Mouse (Mus musculus): ENCODE measurements around the gene Ptpn14.

Gene Ptpn14

DNA sequence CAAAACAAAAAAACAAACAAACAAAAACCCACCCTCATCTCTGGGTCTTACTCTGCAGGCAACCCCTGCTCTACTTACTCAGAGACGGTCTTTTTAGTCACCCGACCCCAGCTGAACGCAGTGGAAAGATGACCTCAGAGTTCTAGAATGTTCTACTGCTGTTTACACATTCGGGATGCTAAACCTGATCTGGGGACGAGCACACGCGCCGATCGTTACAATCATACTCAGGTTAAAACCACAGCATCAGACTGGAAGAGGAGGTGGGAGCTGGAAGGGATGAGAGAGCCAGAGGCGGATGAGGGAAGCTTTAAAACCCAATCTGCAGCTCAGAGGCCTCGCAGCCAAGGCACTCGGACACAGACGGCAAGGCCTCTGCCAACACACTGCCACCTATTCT, 170.6 kb downstream of the Ptpn14 start:
- DNase-seq (ENCODE audit: low read depth, low spot score): no peak

DNA sequence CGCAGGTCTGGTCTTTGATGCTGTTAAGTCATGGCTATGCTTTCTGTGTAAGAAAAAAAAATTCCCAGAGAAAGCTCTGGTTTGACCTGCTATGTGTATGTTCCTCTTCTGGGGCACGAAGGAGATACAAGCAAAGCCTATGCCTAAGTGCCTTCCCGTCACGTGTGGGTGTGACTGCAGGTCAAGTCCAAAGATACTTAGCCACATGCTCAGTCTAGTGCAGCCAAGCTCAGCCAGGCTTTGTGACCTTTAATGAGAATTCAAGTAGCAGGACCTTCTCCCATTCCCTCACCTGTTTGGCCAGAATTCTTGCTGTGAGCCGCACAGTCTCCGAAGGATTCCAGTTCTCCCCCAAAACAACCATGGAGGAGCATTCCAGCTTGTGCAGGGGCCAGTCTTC, 171.5 kb downstream of the Ptpn14 start:
- DNase-seq (ENCODE audit: low read depth, low spot score): no peak

GRCm38 (mm10) chr1:189902413-189902812, 174.3 kb downstream of the Ptpn14 start:
- no peak for DNase-seq (ENCODE audit: low read depth, low spot score)

GRCm38 (mm10) chr1:189903169-189903568, 175.1 kb downstream of the Ptpn14 start:
- no peak for DNase-seq (ENCODE audit: low read depth, low spot score)

GRCm38 (mm10) chr1:189910685-189911345, 182.7 kb downstream of the Ptpn14 start:
- no peak for DNase-seq (ENCODE audit: low read depth, low spot score)

- no peak for DNase-seq (ENCODE audit: low read depth, low spot score)
These were observed 185.2 kb downstream of the Ptpn14 start for GRCm38 (mm10) chr1:189913093-189913760.

GRCm38 (mm10) chr1:189916422-189917125, 188.5 kb downstream of the Ptpn14 start:
- DNase-seq (ENCODE audit: low read depth, low spot score): no peak

DNA sequence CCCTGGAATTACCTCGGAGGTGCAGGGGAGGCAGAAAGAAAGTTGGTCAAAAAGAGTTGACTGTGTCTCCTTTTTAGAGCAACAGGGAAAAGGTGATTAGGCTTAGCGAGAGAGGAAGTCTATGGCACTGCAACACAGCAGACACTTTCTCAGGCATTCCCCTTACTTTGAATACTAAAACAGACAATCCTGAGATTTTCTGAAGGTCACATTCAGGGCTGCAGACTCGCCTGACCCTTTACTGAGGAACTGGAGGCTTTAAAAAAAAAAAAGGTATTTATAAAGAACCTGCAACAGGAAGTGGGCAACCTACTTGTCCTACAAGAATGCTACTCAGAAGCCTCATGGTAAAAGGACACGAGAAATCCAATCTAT, 189.0 kb downstream of the Ptpn14 start:
- DNase-seq (ENCODE audit: low read depth, low spot score): no peak

DNA sequence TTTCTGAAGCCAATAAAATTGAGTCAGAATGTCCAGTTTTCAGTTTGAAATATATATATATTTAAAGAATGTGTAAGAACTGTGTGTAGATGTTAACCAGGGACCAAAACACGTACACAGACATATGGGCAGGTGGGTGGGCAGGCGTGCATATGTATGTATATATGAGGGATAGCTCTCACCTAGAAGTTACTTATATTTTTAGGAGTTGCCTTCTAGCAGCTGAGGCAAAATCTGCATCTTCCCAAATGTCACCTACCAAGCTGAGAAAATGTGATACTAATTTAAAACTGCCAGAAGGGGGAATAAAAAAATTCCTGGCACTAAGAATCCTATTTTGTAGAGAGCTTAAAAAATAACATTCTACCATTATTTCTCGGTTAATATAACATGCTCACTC, 191.7 kb downstream of the Ptpn14 start:
- no peak for DNase-seq (ENCODE audit: low read depth, low spot score)

- DNase-seq (ENCODE audit: low read depth, low spot score): no peak
These were observed 192.9 kb downstream of the Ptpn14 start for GRCm38 (mm10) chr1:189920701-189921567.

GRCm38 (mm10) chr1:189921568-189921817, 193.4 kb downstream of the Ptpn14 start:
- DNase-seq (ENCODE audit: low read depth, low spot score): no peak

DNA sequence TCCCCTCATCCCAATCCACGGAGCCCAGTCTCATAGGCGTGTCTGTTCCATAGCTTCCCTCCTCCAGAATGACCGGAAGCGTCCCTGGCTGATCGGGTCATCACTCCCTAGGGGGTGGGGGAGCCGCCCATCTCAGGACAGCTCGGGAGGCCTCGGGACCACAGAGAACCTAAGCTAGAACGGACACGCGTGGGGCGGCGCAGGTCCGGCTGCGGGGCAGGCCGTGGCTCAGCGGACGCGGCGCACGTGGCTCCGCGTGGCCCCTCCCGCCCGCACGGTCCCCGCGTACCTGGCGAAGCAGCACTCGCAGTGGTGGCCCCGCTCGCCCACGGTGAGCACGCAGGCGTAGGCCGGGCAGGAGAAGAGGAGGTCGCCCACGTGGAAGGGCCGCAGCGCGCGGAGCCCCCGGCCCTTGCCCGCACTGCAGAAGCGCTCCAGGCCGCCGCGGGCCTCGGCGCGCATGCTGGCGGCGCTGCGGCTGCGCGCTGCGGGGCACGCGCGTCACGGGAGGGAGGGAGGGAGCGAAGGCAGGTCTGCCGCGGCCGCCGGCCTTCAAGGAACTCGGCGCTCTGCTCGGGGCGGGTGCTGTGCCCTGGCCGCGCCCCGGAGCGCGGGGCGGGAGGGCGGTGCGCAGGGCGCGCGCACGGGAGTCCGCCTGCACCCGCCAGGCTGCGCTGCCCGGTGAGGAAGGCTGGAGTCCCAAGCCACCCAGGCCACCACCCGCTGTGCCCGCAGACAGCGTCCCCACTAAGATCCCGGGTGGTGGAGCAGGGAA, 193.9 kb downstream of the Ptpn14 start, which contains the start of gene Smyd2:
Gene Smyd2, minus strand, starts transcription at position 546 of the 775 bp plus-strand sequence.
- peak; percentile 37 for DNase-seq (ENCODE audit: low read depth, low spot score)

GRCm38 (mm10) chr1:189922721-189923120, 194.7 kb downstream of the Ptpn14 start:
- DNase-seq (ENCODE audit: low read depth, low spot score): no peak

GRCm38 (mm10) chr1:189923157-189923556, 195.1 kb downstream of the Ptpn14 start:
- no peak for DNase-seq (ENCODE audit: low read depth, low spot score)

DNA sequence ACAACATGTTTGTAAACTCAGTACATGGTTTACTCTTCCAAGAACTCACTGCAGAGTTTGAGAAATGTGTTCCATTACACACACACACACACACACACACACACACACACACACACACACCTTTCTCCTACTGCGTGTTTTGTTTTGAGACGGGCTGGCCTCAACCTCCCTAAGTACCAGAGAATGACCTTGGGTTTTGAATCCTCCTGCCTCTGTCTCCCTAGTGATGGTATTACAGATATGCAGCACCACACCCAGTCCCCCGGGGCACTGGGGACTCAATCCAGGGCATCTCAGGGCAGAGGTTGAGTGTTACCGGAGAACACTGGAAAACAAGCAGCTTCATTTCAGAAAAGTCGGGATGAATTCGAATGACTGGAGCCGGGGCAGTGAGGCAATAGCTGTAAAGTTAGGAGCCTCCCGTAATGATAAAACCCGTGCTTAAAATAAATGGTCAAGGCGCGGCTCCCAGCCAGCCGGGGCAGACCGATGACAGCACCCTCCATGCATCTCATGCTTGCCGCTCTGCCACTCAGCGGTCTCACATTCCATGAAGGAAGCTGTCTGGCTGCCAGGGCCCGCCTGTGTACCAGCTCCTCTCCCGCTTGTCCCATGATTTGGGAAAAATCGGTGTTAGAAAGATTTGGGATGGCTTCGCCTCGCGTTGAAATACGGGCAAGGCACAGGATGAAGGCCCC, 196.0 kb downstream of the Ptpn14 start:
- DNase-seq (ENCODE audit: low read depth, low spot score): no peak

- DNase-seq (ENCODE audit: low read depth, low spot score): no peak
These were observed 198.2 kb downstream of the Ptpn14 start for GRCm38 (mm10) chr1:189926279-189926678.

Data from brain, embryonic 18.5 days (tissue).